Mouse (Mus musculus): ENCODE measurements around the gene Caln1. TPM values are rescaled to one million over a fixed set of nuclear protein-coding genes. Genes with fewer than 3 reads are reported as not detected.

Gene Caln1
- polyA plus RNA-seq, 1 experiment from 2014 or later: 49.3 TPM

DNA sequence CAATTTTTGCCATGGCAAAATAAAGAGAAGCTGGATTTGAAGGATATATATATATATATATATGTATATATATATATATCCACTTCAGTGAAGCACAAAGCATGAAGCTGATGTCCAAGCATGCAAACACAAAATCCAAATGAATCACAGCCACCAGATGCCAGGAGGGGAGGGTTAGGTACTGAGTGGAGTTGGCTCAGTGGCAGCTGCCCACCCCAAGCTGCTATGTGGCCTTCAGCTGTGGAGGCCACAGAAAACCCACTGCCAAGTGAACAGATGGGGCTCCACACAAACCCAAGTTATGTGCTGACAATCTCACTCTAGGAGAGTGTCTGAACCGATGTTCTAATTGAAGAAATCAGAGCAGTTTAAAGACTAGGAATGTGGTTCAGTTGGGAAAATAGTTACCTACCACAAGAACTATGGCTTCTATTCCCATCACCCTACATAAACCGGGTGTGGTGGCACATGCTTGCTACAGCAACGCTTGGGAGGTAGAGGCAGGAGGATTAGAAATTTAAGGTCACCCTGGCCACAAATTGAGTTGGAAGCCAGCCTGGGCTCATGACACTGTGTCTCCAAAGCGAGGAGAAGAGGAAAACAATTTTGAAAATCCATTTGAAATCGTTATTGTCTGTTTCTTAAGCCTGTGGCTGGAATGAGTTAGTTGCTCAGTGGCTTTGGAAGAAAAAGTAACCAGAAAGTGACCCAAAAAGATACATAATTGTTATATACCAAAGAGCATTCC is 316.8 kb downstream of the Caln1 start:
- Histone ChIP-seq H3K9ac (ENCODE audit: low read depth, low read length) (no peak overlapping the region), H3K4me3 (ENCODE audit: low read length) (no peak overlapping the region), H3K9me3 (ENCODE audit: control insufficient read depth, low read length) (no peaks in the 10 kb centered on the region), H3K27me3 (replicated peaks; ENCODE audit: control insufficient read depth, insufficient read depth, low read length) (no peaks in the 10 kb centered on the region), H3K4me1 (ENCODE audit: control insufficient read depth, insufficient read depth, low read depth, low read length) (no peaks in the 10 kb centered on the region), H3K27ac (ENCODE audit: low read depth, low read length) (no peak overlapping the region), H3K4me2 (ENCODE audit: low read length) (no peak overlapping the region), H3K36me3 (ENCODE audit: control insufficient read depth, insufficient read depth, low read length) (no peaks in the 10 kb centered on the region)
- WGBS: 78% methylated on average over 5 of the region's 5 CpGs
- ATAC-seq: peak; percentile 63; the same call in 1 of the 2 replicates

- Histone ChIP-seq H3K27me3 (replicated peaks; ENCODE audit: control insufficient read depth, insufficient read depth, low read length) (no peaks in the 10 kb centered on the region), H3K9me3 (ENCODE audit: control insufficient read depth, low read length) (no peaks in the 10 kb centered on the region), H3K36me3 (ENCODE audit: control insufficient read depth, insufficient read depth, low read length) (no peaks in the 10 kb centered on the region), H3K27ac (ENCODE audit: low read depth, low read length) (no peak overlapping the region), H3K4me2 (ENCODE audit: low read length) (no peak overlapping the region), H3K9ac (ENCODE audit: low read depth, low read length) (no peak overlapping the region), H3K4me1 (ENCODE audit: control insufficient read depth, insufficient read depth, low read depth, low read length) (no peaks in the 10 kb centered on the region), H3K4me3 (ENCODE audit: low read length) (no peak overlapping the region)
- 38% methylated on average over 16 of the region's 16 CpGs for WGBS
- no peak for ATAC-seq
These were observed 319.3 kb downstream of the Caln1 start for GRCm38 (mm10) chr5:130688385-130689138.

GRCm38 (mm10) chr5:130691349-130691748 is 322.1 kb downstream of the Caln1 start:
- no peaks in the 10 kb centered on the region for H3K36me3 ChIP-seq (ENCODE audit: control insufficient read depth, insufficient read depth, low read length)
- no peaks in the 10 kb centered on the region for H3K4me1 ChIP-seq (ENCODE audit: control insufficient read depth, insufficient read depth, low read depth, low read length)
- H3K27me3 ChIP-seq (replicated peaks; ENCODE audit: control insufficient read depth, insufficient read depth, low read length): no peaks in the 10 kb centered on the region
- no peaks in the 10 kb centered on the region for H3K9me3 ChIP-seq (ENCODE audit: control insufficient read depth, low read length)
- no peak for ATAC-seq
- 55% methylated on average over 3 of the region's 3 CpGs for WGBS
- H3K4me3 ChIP-seq (ENCODE audit: low read length): no peak overlapping the region
- no peak overlapping the region for H3K27ac ChIP-seq (ENCODE audit: low read depth, low read length)
- no peak overlapping the region for H3K9ac ChIP-seq (ENCODE audit: low read depth, low read length)
- H3K4me2 ChIP-seq (ENCODE audit: low read length): no peak overlapping the region

GRCm38 (mm10) chr5:130699476-130699875 is 330.2 kb downstream of the Caln1 start:
- Histone ChIP-seq H3K4me2 (ENCODE audit: low read length) (no peak overlapping the region), H3K9me3 (ENCODE audit: control insufficient read depth, low read length) (no peaks in the 10 kb centered on the region), H3K4me3 (ENCODE audit: low read length) (no peak overlapping the region), H3K27ac (ENCODE audit: low read depth, low read length) (no peak overlapping the region), H3K9ac (ENCODE audit: low read depth, low read length) (no peak overlapping the region), H3K4me1 (ENCODE audit: control insufficient read depth, insufficient read depth, low read depth, low read length) (no peaks in the 10 kb centered on the region), H3K36me3 (ENCODE audit: control insufficient read depth, insufficient read depth, low read length) (no peaks in the 10 kb centered on the region), H3K27me3 (replicated peaks; ENCODE audit: control insufficient read depth, insufficient read depth, low read length) (no peaks in the 10 kb centered on the region)
- 87% methylated on average over 4 of the region's 4 CpGs for WGBS
- no peak for ATAC-seq

DNA sequence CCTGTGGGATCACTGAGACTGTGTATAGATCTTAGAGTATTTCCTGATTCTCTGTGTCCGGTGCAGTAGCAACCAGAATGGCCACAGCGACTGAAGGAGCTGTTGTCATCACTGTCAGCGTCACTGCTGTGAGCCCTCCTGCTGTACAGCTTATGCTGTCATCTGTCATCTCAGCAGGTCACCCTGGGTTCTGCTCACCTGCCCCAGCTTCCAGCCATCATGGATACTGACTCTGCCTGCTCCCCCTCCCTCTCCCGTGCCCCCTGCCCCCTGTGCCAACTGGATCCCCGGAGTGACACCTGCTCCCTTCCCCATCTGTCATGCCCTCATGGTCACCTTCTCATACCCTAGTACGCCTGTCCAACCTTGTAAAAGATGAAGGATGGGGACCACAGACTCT is 332.5 kb downstream of the Caln1 start:
- H3K9me3 ChIP-seq (ENCODE audit: control insufficient read depth, low read length): no peaks in the 10 kb centered on the region
- no peaks in the 10 kb centered on the region for H3K27me3 ChIP-seq (replicated peaks; ENCODE audit: control insufficient read depth, insufficient read depth, low read length)
- H3K4me3 ChIP-seq (ENCODE audit: low read length): no peak overlapping the region
- no peak overlapping the region for H3K4me2 ChIP-seq (ENCODE audit: low read length)
- peak; percentile 67 for ATAC-seq
- 55% methylated on average over 6 of the region's 6 CpGs for WGBS
- H3K27ac ChIP-seq (ENCODE audit: low read depth, low read length): no peak overlapping the region
- H3K4me1 ChIP-seq (ENCODE audit: control insufficient read depth, insufficient read depth, low read depth, low read length): no peaks in the 10 kb centered on the region
- H3K36me3 ChIP-seq (ENCODE audit: control insufficient read depth, insufficient read depth, low read length): no peaks in the 10 kb centered on the region
- H3K9ac ChIP-seq (ENCODE audit: low read depth, low read length): no peak overlapping the region

DNA sequence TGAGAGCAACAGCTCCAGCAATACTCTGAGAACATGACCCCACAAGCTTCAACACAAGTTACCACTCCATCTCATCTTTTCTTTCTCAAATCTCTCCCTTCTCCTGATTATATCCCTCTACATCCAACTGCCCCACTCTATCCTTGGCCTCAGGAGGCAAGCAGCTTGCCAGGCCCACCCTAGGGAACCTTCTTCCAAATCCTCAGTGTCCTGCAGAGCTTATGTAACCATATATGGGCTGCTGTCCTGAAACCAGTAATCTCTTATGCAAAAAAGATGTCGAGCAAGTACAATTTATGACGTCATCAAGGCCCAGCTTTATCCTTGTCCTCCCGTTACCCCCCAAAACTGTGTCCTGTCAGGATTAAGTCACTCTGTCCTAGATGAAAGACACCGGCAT is 333.1 kb downstream of the Caln1 start:
- ATAC-seq: no peak
- no peaks in the 10 kb centered on the region for H3K4me1 ChIP-seq (ENCODE audit: control insufficient read depth, insufficient read depth, low read depth, low read length)
- no peaks in the 10 kb centered on the region for H3K9me3 ChIP-seq (ENCODE audit: control insufficient read depth, low read length)
- H3K27ac ChIP-seq (ENCODE audit: low read depth, low read length): no peak overlapping the region
- H3K4me2 ChIP-seq (ENCODE audit: low read length): no peak overlapping the region
- no peak overlapping the region for H3K9ac ChIP-seq (ENCODE audit: low read depth, low read length)
- no peaks in the 10 kb centered on the region for H3K36me3 ChIP-seq (ENCODE audit: control insufficient read depth, insufficient read depth, low read length)
- no peaks in the 10 kb centered on the region for H3K27me3 ChIP-seq (replicated peaks; ENCODE audit: control insufficient read depth, insufficient read depth, low read length)
- WGBS: 79% methylated on average over 4 of the region's 4 CpGs
- no peak overlapping the region for H3K4me3 ChIP-seq (ENCODE audit: low read length)

- Histone ChIP-seq H3K36me3 (ENCODE audit: control insufficient read depth, insufficient read depth, low read length) (no peaks in the 10 kb centered on the region), H3K27ac (ENCODE audit: low read depth, low read length) (no peak overlapping the region), H3K9me3 (ENCODE audit: control insufficient read depth, low read length) (no peaks in the 10 kb centered on the region), H3K4me2 (ENCODE audit: low read length) (no peak overlapping the region), H3K27me3 (replicated peaks; ENCODE audit: control insufficient read depth, insufficient read depth, low read length) (no peaks in the 10 kb centered on the region), H3K4me3 (ENCODE audit: low read length) (no peak overlapping the region), H3K4me1 (ENCODE audit: control insufficient read depth, insufficient read depth, low read depth, low read length) (no peaks in the 10 kb centered on the region), H3K9ac (ENCODE audit: low read depth, low read length) (no peak overlapping the region)
- ATAC-seq: no peak
- 74% methylated on average over 4 of the region's 4 CpGs for WGBS
These were observed 335.6 kb downstream of the Caln1 start for GRCm38 (mm10) chr5:130704866-130705265.

DNA sequence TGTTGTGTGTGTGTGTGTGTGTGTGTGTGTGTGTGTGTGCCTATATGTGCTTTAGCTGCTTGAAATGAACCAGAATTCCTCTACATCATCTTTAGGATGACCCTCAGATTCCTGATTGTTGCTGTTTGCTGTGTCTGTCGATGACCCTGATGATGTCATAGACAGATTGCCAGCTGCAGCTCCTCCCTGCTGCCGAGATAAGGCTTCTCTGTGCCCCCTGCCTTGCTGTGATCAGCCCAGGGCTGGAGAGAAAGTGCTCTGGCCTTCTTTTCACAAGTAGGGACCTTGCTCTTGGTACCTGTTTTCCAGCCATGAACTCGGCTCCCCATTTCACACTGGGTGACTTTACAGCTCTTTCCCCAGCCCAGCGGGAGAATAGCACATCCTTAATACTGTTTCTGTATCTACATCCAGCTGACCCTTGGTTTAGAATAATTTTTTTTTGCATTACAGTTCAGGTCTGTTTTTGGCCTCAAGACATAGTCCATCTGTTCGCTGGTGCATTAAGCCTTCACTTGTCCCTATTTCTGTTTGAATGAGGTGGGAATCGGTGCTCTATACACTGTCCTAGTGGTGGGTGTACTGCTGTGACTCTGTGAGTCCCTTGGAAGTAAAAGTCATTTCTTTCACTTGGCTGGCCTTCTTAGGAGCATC is 337.1 kb downstream of the Caln1 start:
- Histone ChIP-seq H3K9me3 (ENCODE audit: control insufficient read depth, low read length) (no peaks in the 10 kb centered on the region), H3K4me3 (ENCODE audit: low read length) (no peak overlapping the region), H3K4me1 (ENCODE audit: control insufficient read depth, insufficient read depth, low read depth, low read length) (no peaks in the 10 kb centered on the region), H3K27me3 (replicated peaks; ENCODE audit: control insufficient read depth, insufficient read depth, low read length) (no peaks in the 10 kb centered on the region), H3K9ac (ENCODE audit: low read depth, low read length) (no peak overlapping the region), H3K27ac (ENCODE audit: low read depth, low read length) (no peak overlapping the region), H3K36me3 (ENCODE audit: control insufficient read depth, insufficient read depth, low read length) (no peaks in the 10 kb centered on the region), H3K4me2 (ENCODE audit: low read length) (no peak overlapping the region)
- no peak for ATAC-seq
- WGBS: 68% methylated on average over 6 of the region's 6 CpGs

DNA sequence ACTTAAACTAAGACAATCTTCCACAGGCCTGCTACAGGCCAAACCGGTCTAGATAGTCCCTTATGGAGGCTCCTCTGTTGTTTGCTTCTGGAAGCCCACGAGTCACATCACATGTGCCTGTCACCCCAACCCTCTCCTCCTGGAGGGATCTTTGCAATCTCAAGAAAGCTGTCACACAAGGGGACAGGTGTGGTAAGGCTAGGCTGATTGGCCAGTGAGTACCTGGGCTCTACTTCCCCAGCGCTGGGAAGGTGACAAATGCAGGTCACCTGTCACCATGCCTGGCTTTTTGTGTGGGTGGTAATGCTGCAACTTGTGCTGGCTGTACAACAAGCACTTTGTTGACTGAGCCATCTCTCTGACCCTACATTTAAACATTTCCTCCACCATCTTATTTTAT is 338.5 kb downstream of the Caln1 start:
- no peaks in the 10 kb centered on the region for H3K4me1 ChIP-seq (ENCODE audit: control insufficient read depth, insufficient read depth, low read depth, low read length)
- H3K27ac ChIP-seq (ENCODE audit: low read depth, low read length): no peak overlapping the region
- no peak overlapping the region for H3K4me3 ChIP-seq (ENCODE audit: low read length)
- no peak overlapping the region for H3K9ac ChIP-seq (ENCODE audit: low read depth, low read length)
- H3K9me3 ChIP-seq (ENCODE audit: control insufficient read depth, low read length): no peaks in the 10 kb centered on the region
- no peak overlapping the region for H3K4me2 ChIP-seq (ENCODE audit: low read length)
- no peaks in the 10 kb centered on the region for H3K36me3 ChIP-seq (ENCODE audit: control insufficient read depth, insufficient read depth, low read length)
- 93% methylated on average over 3 of the region's 3 CpGs for WGBS
- ATAC-seq: no peak
- no peaks in the 10 kb centered on the region for H3K27me3 ChIP-seq (replicated peaks; ENCODE audit: control insufficient read depth, insufficient read depth, low read length)

All from hindbrain, embryonic 16.5 days (tissue).